Mouse (Mus musculus): ENCODE results near the gene Egfl6. TPM values are rescaled to one million over a fixed set of nuclear protein-coding genes. Genes with fewer than 3 reads are reported as not detected.

Gene Egfl6
- polyA plus RNA-seq, 1 experiment from 2014 or later, result 12.7 TPM

DNA sequence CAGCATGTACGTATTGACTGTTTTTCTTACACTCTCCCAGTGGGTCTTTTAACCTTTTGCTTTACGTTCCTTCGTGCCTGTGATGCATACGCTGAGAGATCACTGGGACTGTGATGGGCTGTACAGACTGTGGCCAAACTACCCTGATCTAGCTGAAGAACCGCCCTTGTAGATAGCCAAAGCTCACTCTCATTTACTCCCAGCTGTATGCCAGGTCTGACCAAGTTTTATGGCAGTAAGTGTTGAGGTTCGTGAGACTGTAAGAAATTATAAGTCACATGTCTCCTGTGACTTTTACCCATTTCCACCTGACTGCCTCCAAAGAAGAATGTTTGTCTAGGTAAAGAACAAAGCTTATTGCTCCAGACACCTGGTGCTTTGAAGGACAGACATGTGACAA lies 19.5 kb downstream of the Egfl6 start:
- H3K27ac ChIP-seq (ENCODE audit: low read length), result no peak overlapping the region
- H3K27me3 ChIP-seq (ENCODE audit: insufficient read depth, low read length), result peaks cover 6% of the 10 kb centered on the region; the same call in 1 of the 2 replicates
- no peak overlapping the region for H3K4me2 ChIP-seq (replicated peaks; ENCODE audit: low read depth, low read length)
- no peak overlapping the region for H3K9ac ChIP-seq (replicated peaks; ENCODE audit: low read length)
- H3K9me3 ChIP-seq (ENCODE audit: low read length), result no peaks in the 10 kb centered on the region
- no peak overlapping the region for H3K4me3 ChIP-seq (ENCODE audit: low read length)
- WGBS, result 76% methylated on average over 6 of the region's 6 CpGs
- no peaks in the 10 kb centered on the region for H3K4me1 ChIP-seq (ENCODE audit: insufficient read depth, low read length)
- no peaks in the 10 kb centered on the region for H3K36me3 ChIP-seq (ENCODE audit: insufficient read depth, low read length)
- no peak for ATAC-seq (ENCODE audit: low FRiP score, low TSS enrichment)

DNA sequence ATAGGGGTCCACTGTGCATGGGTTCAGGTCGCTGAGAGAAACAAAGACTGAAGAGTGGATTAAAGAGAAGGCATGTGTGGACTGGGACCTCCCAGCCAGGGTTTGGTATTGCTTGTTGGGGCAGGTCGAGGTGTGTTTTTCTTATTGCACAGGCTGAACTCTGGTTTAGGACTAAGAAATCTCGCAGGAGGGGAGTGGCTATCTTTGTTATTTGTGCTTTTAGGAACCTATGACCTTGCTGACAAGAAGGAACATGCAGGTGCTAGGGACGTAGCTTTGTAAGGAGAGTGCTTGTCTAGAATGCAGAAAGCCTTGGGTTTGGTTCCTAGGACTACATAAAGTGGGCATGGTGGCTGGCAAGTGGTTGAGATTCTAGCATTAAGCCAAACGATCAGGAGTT lies 20.1 kb downstream of the Egfl6 start:
- Histone ChIP-seq H3K27ac (ENCODE audit: low read length) (no peak overlapping the region), H3K27me3 (ENCODE audit: insufficient read depth, low read length) (peaks cover 6% of the 10 kb centered on the region; the same call in 1 of the 2 replicates), H3K4me3 (ENCODE audit: low read length) (no peak overlapping the region), H3K9ac (replicated peaks; ENCODE audit: low read length) (no peak overlapping the region), H3K9me3 (ENCODE audit: low read length) (no peaks in the 10 kb centered on the region), H3K4me1 (ENCODE audit: insufficient read depth, low read length) (no peaks in the 10 kb centered on the region), H3K4me2 (replicated peaks; ENCODE audit: low read depth, low read length) (no peak overlapping the region), H3K36me3 (ENCODE audit: insufficient read depth, low read length) (no peaks in the 10 kb centered on the region)
- no peak for ATAC-seq (ENCODE audit: low FRiP score, low TSS enrichment)
- 59% methylated on average over 5 of the region's 5 CpGs for WGBS

DNA sequence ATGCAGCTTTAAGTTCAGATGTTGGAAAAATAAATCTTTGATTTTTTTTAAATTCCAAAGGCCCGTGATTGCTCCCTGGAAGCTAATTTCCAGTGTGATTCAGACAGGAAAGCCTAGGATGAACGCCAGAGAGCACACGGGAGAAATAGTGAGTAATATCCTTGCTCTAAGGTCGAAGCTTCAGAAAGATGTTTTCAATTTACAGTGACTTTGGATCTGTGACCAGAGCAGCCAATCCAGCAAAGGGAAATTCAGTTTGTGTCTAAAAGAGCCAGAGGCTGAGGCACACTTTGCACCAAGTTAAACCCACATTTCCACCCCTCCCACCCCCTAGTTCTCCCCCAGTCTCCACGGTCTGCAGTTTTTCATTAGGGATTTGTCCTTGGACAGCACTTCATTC lies 20.6 kb downstream of the Egfl6 start:
- 70% methylated on average over 5 of the region's 5 CpGs for WGBS

DNA sequence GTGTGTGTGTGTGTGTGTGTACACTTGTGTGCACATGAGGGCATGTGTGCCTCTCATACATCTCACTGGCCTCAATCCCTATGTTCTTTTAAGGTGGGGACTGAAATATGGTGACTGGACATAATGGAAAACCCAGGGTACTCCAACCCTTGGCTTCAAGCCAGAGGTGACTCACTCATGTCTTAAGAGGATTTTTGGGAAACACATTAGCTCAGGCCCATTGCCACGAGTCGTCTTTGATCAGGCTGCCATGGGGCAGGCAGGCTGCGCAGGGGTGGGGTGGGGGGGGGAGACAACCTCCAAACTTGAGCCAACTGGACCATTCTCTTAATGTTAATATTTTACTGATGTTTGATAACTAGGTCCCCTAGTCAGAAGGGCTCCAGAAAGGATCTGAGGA lies 26.2 kb downstream of the Egfl6 start:
- Histone ChIP-seq H3K9me3 (ENCODE audit: low read length) (no peaks in the 10 kb centered on the region), H3K36me3 (ENCODE audit: insufficient read depth, low read length) (no peaks in the 10 kb centered on the region), H3K4me2 (replicated peaks; ENCODE audit: low read depth, low read length) (no peak overlapping the region), H3K4me3 (ENCODE audit: low read length) (no peak overlapping the region), H3K27me3 (ENCODE audit: insufficient read depth, low read length) (peaks cover 5% of the 10 kb centered on the region; the same call in 1 of the 2 replicates), H3K4me1 (ENCODE audit: insufficient read depth, low read length) (no peaks in the 10 kb centered on the region), H3K27ac (ENCODE audit: low read length) (no peak overlapping the region), H3K9ac (replicated peaks; ENCODE audit: low read length) (no peak overlapping the region)
- ATAC-seq (ENCODE audit: low FRiP score, low TSS enrichment), result peak; percentile 27; the same call in 1 of the 2 replicates
- WGBS, result 53% methylated on average over 3 of the region's 3 CpGs

More for the DNA sequence above, 20.6 kb downstream of the Egfl6 start:
- H3K9me3 ChIP-seq (ENCODE audit: low read length), result no peaks in the 10 kb centered on the region
- H3K27ac ChIP-seq (ENCODE audit: low read length), result no peak overlapping the region
- H3K4me2 ChIP-seq (replicated peaks; ENCODE audit: low read depth, low read length), result no peak overlapping the region
- peaks cover 6% of the 10 kb centered on the region; the same call in 1 of the 2 replicates for H3K27me3 ChIP-seq (ENCODE audit: insufficient read depth, low read length)
- H3K4me1 ChIP-seq (ENCODE audit: insufficient read depth, low read length), result no peaks in the 10 kb centered on the region
- no peak for ATAC-seq (ENCODE audit: low FRiP score, low TSS enrichment)
- H3K36me3 ChIP-seq (ENCODE audit: insufficient read depth, low read length), result no peaks in the 10 kb centered on the region
- no peak overlapping the region for H3K9ac ChIP-seq (replicated peaks; ENCODE audit: low read length)
- no peak overlapping the region for H3K4me3 ChIP-seq (ENCODE audit: low read length)

DNA sequence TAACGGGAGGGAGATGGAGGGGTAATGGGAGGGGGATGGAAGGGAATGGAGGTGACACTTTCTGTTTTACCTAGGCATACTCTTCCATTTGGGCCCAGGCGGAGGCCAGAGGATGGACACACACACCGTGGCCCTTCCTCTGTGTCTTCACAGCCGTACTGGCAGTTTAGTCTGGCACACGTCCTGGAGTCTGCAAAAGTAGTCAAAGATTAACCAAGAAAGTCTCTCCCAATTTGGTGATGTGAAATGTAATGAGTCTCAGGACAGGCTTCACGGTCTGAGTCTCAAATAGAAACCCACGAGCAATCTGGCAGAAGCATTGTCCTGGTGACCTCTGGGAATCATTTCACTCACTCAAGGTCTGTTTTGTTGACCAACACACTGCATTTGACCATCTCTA lies 33.2 kb downstream of the Egfl6 start:
- peaks cover 8% of the 10 kb centered on the region for H3K27me3 ChIP-seq (ENCODE audit: insufficient read depth, low read length)
- ATAC-seq (ENCODE audit: low FRiP score, low TSS enrichment), result 0 out of 2 replicates have a peak, but pooled peaks have one; percentile 23
- WGBS, result 65% methylated on average over 7 of the region's 7 CpGs

DNA sequence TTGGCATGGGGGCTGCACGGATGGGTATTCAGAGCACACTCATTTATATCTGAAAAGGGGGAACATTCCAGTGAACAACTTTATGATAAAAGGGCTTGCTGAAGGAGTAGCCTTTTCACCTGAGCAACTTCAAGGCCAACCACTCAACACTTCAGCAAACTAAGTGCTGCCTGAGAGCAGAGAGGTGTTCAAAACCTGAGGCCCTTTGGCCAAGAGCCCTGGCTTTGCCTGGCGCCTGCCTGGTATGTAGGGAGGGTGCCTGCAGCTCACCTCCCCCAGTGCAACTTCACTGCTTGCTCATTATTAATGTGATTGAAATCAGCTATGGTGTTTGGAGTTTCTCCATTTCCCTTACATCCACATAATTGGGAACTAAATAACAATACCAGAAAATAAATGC lies 39.0 kb downstream of the Egfl6 start:
- Histone ChIP-seq H3K9ac (replicated peaks; ENCODE audit: low read length) (no peak overlapping the region), H3K9me3 (ENCODE audit: low read length) (no peaks in the 10 kb centered on the region), H3K36me3 (ENCODE audit: insufficient read depth, low read length) (no peaks in the 10 kb centered on the region), H3K27me3 (ENCODE audit: insufficient read depth, low read length) (peaks cover 11% of the 10 kb centered on the region), H3K4me1 (ENCODE audit: insufficient read depth, low read length) (no peaks in the 10 kb centered on the region), H3K4me2 (replicated peaks; ENCODE audit: low read depth, low read length) (no peak overlapping the region), H3K4me3 (ENCODE audit: low read length) (no peak overlapping the region), H3K27ac (ENCODE audit: low read length) (no peak overlapping the region)
- no peak for ATAC-seq (ENCODE audit: low FRiP score, low TSS enrichment)
- 69% methylated on average over 2 of the region's 2 CpGs for WGBS

More for the DNA sequence above, 33.2 kb downstream of the Egfl6 start:
- no peak overlapping the region for H3K27ac ChIP-seq (ENCODE audit: low read length)
- no peaks in the 10 kb centered on the region for H3K9me3 ChIP-seq (ENCODE audit: low read length)
- no peak overlapping the region for H3K9ac ChIP-seq (replicated peaks; ENCODE audit: low read length)
- no peaks in the 10 kb centered on the region for H3K36me3 ChIP-seq (ENCODE audit: insufficient read depth, low read length)
- no peak overlapping the region for H3K4me3 ChIP-seq (ENCODE audit: low read length)
- H3K4me2 ChIP-seq (replicated peaks; ENCODE audit: low read depth, low read length), result no peak overlapping the region
- no peaks in the 10 kb centered on the region for H3K4me1 ChIP-seq (ENCODE audit: insufficient read depth, low read length)

DNA sequence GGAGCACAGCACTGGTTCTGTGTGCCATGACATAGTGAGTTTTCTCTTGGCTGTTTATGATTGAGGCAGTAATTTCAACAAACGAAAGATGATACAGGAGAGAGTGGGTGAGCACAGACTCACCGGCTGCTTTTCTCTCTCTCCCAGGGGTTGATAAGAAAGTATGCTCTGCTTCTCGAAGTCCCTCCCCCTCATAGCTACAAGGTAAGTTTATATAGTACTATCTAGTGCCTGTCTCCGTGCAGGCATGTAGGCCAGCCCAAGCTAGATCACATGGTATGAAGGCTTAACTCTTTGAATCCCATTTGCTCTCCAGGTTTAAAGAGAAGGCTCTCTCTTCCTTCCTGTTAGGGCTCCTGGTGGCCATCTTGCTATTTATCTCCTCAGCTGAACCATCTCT lies 50.4 kb downstream of the Egfl6 start:
- Histone ChIP-seq H3K4me1 (ENCODE audit: insufficient read depth, low read length) (no peaks in the 10 kb centered on the region), H3K9ac (replicated peaks; ENCODE audit: low read length) (no peak overlapping the region), H3K9me3 (ENCODE audit: low read length) (no peaks in the 10 kb centered on the region), H3K4me2 (replicated peaks; ENCODE audit: low read depth, low read length) (no peak overlapping the region), H3K4me3 (ENCODE audit: low read length) (no peak overlapping the region), H3K36me3 (ENCODE audit: insufficient read depth, low read length) (no peaks in the 10 kb centered on the region), H3K27ac (ENCODE audit: low read length) (no peak overlapping the region), H3K27me3 (ENCODE audit: insufficient read depth, low read length) (peaks cover 13% of the 10 kb centered on the region)
- WGBS, result 50% methylated on average over 4 of the region's 4 CpGs
- ATAC-seq (ENCODE audit: low FRiP score, low TSS enrichment), result no peak

DNA sequence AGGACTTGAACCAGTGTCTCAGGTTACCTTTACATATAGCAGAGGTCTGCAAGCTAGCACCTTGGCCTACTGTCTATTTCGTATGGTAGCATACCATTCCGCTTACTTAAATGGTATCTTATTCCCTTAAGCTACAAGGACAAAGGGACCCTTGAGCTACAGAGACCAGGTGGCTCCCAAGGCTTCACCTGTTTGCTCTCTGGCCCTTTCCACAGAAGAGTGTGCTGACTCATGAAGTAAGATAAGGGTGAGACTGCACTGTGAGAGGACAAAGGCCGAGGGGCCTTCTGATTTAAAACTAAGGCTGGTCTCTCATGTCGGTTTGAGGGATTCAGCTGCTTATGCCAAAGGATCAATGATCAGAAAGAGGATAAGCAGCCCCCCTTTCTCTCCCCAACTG lies 52.1 kb downstream of the Egfl6 start:
- H3K27ac ChIP-seq (ENCODE audit: low read length), result no peak overlapping the region
- no peak overlapping the region for H3K9ac ChIP-seq (replicated peaks; ENCODE audit: low read length)
- H3K4me1 ChIP-seq (ENCODE audit: insufficient read depth, low read length), result no peaks in the 10 kb centered on the region
- H3K4me2 ChIP-seq (replicated peaks; ENCODE audit: low read depth, low read length), result no peak overlapping the region
- H3K27me3 ChIP-seq (ENCODE audit: insufficient read depth, low read length), result peaks cover 13% of the 10 kb centered on the region
- no peak for ATAC-seq (ENCODE audit: low FRiP score, low TSS enrichment)
- WGBS, result 84% methylated on average over 4 of the region's 4 CpGs
- no peaks in the 10 kb centered on the region for H3K9me3 ChIP-seq (ENCODE audit: low read length)
- H3K36me3 ChIP-seq (ENCODE audit: insufficient read depth, low read length), result no peaks in the 10 kb centered on the region
- H3K4me3 ChIP-seq (ENCODE audit: low read length), result no peak overlapping the region

DNA sequence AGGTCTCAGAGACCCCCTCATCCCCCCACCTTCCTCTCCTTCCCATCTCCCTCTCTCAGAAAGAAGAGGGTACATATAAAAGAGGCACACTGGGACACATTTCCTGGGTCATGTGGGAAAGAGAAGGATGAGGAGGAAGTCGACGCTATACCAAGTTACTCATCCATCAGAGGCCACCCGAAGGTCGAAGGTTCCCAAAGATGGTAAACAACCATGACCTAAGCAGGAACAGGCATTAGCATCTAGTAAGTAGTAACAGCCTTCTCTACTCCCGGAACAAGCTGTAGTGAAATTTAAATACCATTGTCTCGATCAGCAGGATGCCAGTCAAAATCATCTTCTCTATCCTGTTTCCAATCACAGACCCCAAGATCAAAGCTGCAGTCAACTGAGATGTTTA lies 53.8 kb downstream of the Egfl6 start:
- Histone ChIP-seq H3K4me1 (ENCODE audit: insufficient read depth, low read length) (no peaks in the 10 kb centered on the region), H3K27ac (ENCODE audit: low read length) (no peak overlapping the region), H3K9ac (replicated peaks; ENCODE audit: low read length) (no peak overlapping the region), H3K4me2 (replicated peaks; ENCODE audit: low read depth, low read length) (no peak overlapping the region), H3K36me3 (ENCODE audit: insufficient read depth, low read length) (no peaks in the 10 kb centered on the region), H3K9me3 (ENCODE audit: low read length) (no peaks in the 10 kb centered on the region), H3K27me3 (ENCODE audit: insufficient read depth, low read length) (peaks cover 13% of the 10 kb centered on the region; the same call in 1 of the 2 replicates), H3K4me3 (ENCODE audit: low read length) (no peak overlapping the region)
- no peak for ATAC-seq (ENCODE audit: low FRiP score, low TSS enrichment)
- WGBS, result 49% methylated on average over 6 of the region's 6 CpGs

DNA sequence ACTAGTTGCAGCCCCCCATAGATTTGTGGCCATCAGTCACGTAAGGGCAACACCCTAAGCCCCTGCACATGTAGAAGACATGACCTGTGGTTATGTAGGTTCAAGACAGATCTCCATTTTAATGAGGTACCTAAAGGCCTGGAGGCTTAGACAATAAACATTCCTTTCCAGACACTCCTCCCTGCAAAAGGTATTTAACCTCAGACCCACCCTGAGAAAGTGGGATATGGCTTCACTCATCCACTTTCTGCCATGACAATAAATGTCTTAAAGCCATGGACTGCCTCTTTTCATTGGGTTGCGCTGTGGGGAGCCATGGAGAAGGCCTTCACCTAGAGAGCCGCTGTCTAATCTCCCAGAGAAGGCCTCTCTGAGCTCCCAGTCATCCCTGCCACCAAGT lies 57.4 kb downstream of the Egfl6 start:
- WGBS, result 77% methylated on average over 3 of the region's 3 CpGs
- no peak overlapping the region for H3K4me3 ChIP-seq (ENCODE audit: low read length)
- no peaks in the 10 kb centered on the region for H3K36me3 ChIP-seq (ENCODE audit: insufficient read depth, low read length)
- H3K27ac ChIP-seq (ENCODE audit: low read length), result no peak overlapping the region
- H3K9me3 ChIP-seq (ENCODE audit: low read length), result no peaks in the 10 kb centered on the region
- peaks cover 4% of the 10 kb centered on the region; the same call in 1 of the 2 replicates for H3K27me3 ChIP-seq (ENCODE audit: insufficient read depth, low read length)
- H3K9ac ChIP-seq (replicated peaks; ENCODE audit: low read length), result no peak overlapping the region
- H3K4me1 ChIP-seq (ENCODE audit: insufficient read depth, low read length), result no peaks in the 10 kb centered on the region
- ATAC-seq (ENCODE audit: low FRiP score, low TSS enrichment), result no peak
- no peak overlapping the region for H3K4me2 ChIP-seq (replicated peaks; ENCODE audit: low read depth, low read length)

Data from kidney, embryonic 16.5 days (tissue).